Mouse (Mus musculus) adrenal gland, postnatal 14 days (tissue): ENCODE results near the gene Sh3glb2. TPM values are rescaled to one million over a fixed set of nuclear protein-coding genes. Genes with fewer than 3 reads are reported as not detected.
A peak's percentile ranks its signal among the peaks of the same experiment; 100 is the strongest.

Source experiments
- DNase-seq: peaks from one replicate; pipeline ENCODE4 v3.0.0; 2021; ENCODE audit warnings: mixed read lengths
- long read RNA-seq, 2 experiments: library from polyadenylated mRNA; stranded (forward); transcript quantifications; one replicate each; pipeline ENCODE4 v2.0.0; 2021
- total RNA-seq: library from RNA; stranded (reverse); gene quantifications from 2 replicates; pipeline ENCODE4 v1.2.3, GENCODE M21; 2021

Sh3glb2 gene
- 73.2 and 80.6 TPM in 2 replicates for total RNA-seq
- long read RNA-seq, experiment 1, transcript Sh3glb2-201 (11 exons, 1,810 nt), result major isoform, 72 of 146 reads
- long read RNA-seq, experiment 1, partial matches to known transcripts, result 4 of 146 reads
- long read RNA-seq, experiment 1, other reads (novel, unspliced or antisense), result 69 of 146 reads
- long read RNA-seq, experiment 2, transcript Sh3glb2-201 (11 exons, 1,810 nt), result major isoform, 70 of 135 reads
- long read RNA-seq, experiment 2, partial matches to known transcripts, result 10 of 135 reads
- long read RNA-seq, experiment 2, other reads (novel, unspliced or antisense), result 52 of 135 reads

DNA sequence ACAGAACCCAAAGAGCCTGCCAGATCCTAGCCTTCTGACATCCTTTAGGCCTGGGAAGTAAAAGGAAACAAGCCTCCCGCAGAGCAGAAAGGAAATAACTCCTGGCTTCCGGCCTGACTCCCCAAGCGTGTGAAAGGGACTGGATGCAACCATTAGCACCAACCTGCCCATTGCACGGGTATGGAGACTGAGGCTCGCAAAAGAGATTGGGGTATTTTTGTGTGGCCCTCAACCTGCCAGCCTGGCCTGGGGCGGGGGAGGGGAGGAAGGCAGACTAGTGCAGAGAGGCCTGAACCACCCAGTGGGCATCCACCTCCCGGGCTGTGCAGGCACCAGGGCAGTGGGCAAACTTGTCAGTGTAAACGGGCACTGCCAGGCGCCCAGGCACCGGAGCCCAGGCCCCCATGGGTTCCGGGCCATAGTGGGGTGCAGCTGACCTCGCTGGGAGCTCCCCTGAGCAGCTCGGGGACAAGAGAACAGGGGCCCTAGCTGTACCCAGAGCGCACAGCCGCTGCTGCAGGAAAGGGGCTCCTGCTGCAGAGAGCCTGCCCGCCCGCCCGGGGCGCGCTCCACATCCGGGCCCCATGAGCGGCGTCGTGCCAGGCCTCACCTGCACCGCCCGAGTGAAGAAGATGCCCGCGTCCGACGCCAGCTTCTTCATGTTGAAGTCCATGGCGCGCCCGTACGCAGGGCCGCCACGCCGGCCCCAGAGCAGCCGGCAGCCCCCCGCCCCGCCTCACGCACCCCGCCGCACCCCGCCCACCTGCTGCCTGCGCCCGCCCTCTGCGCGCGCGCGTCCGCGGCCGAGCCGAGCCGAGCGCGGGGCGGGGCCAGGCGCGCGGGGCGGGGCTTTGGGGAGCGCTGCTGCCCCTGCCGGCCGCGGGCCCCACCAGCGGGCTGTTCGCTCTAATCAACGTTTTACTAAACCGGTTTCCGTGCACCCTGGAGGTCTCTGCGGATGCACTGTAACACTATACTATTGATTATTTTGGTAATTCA is at the start of gene Sh3glb2:
TSS of gene Sh3glb2 (minus strand) at position 805 of the 999 bp plus-strand sequence.
- peak; percentile 94 for DNase-seq

DNA sequence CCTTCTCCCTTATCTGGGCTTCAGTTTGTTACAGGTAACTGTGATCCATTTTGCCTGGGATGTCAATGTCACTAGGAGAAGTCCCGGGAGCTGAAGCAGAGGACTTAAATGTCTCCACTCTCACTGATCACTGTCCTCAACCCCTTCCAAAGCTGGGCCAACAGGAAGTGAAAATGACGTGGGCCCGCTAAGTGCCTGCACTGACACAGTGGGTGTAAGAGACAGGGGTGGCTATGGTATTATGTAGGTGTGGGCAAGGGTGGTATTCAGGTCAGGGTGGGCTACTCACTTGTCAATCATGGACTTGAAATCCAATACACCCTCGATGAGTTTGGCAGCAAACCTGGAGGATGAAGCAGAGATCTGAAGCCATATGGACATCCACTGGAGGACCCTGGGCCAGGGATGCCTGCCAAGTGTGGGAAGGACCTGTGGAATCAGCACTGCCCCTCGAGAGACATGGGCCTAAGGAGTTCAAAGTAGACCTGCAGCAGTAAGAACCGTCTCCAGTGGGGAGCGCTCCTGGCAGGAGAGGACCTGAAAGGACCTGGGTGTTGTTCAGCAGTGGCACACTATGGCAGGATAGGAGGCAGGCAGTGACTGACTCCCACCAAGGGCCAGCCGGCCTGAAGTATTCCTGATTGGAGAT is 49.4 kb upstream of the Sh3glb2 start:
- no peak for DNase-seq

DNA sequence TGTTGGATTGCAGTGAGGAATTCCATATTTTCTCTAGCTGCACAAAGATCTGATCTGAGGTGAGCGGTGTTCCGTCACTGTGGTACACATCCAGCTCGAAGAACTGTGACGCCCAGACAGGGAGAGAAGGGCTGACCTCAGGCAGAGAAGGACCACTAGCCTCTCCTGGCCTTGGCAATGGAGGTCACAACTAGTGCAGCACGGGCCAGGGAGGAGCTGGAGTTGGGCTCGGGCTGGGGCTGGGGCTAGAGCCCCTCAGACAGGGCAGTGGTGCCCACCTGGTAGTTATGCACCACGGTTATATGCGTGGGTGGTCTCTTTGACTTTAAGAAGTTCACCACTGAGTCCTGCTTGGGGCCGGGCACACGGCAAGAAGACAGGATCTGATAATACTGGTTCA is 48.6 kb upstream of the Sh3glb2 start:
- no peak for DNase-seq

DNA sequence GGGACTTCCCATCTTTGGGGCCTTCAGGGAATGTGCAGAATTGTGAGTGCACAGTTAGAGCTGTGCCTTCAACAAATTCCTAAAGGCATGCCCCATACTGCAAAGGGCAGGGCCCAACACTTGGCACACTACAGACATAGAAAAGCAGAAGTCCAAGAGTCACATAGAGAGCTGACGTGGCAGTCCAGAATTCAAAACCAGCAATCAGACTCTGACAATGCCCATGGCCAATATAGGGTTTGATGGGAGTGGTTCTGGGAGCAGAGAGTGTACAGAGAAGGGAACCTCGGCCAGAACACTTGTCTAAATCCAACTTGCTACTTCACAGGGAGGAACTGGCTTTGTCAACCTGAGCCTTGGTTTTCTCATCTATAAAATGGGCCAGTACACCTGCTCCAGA is 48.1 kb upstream of the Sh3glb2 start:
- DNase-seq, result no peak

DNA sequence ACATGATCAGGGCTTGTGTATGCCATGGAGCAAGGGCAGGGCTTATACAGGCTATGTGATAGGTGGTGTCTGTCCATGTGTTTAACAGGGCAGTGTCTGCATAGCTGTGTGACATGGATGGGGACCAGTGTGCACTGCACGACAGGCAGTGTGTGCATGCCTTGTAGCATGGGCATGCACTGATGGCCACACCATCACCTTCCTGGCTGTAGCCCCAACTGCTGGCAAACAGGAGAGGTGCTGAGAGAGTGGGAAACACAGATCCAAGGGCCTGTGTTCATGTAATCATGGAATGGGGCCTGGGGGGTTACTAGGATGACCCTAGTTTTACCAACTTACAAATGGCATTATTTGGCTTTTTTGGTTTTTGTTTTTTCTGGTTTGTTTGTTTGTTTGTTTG is 44.7 kb upstream of the Sh3glb2 start:
- DNase-seq, result peak; percentile 46

DNA sequence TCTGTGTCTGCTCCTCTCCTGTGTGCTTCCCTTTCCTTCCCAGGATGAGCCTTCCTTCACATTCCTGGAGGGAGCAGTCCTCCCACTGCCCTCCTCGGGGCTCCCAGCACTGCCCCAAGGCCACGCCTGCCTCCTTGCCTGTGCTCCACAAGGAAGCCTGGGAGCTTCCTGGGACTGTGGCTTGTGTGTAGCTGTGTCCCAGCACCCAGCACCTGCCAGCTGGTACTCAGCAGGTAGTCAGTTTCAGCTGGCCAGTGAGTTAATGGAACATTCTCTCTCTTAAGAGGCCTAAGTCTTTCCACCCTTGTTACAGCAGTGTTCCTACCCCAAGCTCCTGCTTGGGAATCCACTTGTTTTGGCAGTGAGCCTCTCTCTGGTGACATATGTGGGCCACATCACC is 43.7 kb upstream of the Sh3glb2 start:
- no peak for DNase-seq

DNA sequence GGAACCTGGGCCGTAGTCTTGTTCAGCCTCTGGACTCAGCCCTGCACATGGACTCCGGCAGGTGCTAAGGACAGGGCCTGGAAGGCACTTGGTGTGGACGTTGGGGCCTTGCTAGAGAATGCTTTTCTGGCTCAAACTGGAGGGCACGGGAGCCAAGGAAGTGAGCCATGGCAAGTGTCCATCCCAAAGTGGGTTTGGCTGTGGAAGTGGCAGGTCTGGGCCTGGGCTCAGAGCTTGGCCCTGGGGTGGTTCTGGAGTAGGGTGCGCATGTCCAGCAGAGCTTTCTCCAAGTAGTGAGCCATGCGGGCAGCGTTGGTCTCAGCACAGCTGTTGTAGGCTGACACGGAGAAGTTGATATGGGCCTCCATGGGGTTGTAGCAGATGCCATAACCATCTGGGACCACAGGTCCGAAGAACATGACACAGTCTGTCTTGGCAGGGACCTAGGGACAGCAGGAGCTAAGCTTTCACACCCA is 43.3 kb upstream of the Sh3glb2 start:
- DNase-seq, result peak; percentile 50

DNA sequence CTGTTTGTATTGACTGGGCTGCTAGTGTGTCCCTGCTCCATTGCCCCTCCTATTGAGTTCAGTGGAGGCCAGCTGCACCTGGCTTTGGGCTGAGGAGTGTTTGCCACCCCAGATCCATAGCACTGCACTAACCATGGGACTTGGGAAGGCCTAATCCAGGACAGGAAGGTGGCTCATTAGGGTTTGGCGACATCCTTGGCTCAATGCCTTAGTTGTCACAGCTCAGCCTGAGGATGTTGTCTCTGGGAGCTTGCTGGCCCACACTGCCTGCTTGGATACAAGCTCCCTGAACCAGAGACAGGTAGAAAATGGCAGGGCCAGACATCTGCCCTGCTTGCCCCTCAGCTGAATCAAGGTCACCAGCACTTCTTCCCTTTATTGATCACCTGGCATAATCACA is 42.4 kb upstream of the Sh3glb2 start:
- DNase-seq, result no peak

DNA sequence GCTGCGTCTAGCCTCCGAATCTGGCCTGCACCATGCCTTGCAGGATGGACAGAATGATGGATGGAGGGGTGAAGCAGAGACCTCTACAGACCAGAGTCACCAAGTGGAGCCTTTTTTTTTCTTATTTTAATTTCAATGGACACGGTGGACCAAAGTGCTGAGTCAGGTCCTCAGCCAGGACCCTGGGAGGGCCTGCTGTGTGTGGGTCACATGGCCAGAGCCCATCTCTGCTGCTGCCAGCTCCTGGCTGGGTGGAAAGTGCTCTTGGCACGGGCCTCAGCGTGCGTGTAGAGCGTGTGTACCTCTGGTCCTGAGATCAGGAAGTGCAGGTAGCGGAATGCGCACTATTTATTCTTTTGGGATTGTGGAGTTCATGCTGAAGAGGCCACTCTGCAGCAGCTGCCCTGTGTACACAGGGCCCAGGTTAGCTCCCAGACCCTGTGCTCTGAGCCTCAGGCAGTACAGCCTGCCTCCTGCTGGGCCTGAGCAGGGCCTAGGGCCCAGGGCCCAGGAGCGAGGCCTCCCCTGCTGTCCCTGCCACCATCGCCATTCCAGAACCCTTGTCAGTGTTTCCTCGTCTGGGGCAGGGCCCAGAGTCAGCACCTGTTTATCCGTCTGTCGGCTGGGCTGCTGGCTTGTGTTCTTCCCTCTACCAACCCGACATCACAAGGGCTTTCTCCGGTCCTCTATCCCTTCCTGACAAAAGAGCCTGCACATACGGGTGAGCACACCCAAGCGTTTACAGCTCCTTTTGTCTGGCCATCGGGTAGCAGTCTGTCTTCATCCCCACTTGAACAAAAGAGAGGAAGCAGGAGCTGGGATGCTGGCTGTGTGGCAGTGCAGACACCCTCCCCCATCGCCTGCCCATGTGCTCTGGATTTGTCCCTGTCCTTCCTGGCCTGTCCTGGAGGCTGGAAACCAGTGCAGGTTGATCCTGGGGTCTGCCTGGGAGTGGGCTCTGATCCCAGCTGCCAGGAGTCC is 40.3 kb upstream of the Sh3glb2 start:
- no peak for DNase-seq

DNA sequence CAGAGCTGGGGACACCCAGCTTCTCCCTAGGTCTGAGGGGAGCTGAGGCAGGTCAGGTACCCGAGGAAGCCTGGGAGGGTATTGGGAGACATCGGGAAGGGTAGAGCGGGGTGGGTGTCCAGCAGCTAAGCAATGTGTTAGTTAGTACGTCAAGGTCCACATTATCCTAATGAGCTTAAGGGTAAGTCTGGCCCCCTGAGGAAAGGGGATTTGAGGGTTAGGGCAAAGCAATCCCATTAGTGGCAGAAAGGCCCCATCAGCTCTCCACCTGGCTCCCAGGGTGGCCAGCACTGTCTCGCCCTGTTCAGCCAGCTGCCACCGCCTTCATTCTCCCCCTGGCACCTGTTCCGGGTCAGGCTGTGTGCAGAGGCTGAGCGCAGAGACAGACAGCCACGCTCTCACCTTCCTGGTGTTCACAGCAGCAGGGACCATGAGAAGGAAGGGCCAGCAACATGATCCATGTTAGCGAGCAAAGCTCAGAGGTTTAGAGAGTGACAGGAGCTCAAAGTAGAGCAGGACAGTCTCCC is 38.9 kb upstream of the Sh3glb2 start:
- DNase-seq, result no peak

DNA sequence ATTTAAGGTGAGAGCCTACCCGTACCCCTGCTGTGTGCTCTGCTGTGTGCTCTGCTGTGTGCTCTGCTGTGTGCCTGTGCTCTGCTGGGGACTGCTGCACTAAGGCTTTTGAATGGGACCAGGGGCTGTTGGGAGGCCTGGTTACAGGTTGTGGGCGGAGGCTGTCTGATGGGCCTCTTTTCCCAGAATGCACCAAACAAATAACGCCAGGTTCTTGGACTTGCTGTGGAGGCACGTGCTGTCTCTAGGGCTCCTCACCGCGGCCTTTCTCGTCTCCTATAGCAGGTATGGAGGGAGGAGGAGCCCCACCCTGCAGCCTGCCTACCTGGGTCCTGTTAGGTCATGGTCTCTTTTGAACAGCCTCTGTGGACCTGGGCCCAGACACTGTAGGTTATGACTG is 37.1 kb upstream of the Sh3glb2 start:
- DNase-seq, result no peak

DNA sequence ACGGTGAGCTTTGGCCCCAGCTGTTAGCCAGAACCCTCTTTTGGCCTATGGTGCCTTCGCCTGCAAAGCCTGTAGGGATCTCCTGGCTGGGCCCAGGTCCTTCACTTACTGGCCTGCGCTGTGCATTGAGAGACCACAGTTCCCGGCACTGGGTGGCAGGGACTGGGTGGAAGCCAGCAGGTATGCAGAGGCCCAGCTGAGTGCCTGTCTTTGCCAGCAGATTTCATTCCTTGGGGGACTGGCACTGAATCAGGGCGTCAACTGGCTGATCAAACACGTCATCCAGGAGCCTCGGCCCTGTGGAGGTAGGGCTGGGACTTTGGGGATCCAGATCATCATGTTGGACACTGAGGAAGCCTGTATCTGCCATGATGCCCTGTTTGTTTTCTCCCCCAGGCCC is 36.6 kb upstream of the Sh3glb2 start:
- no peak for DNase-seq

DNA sequence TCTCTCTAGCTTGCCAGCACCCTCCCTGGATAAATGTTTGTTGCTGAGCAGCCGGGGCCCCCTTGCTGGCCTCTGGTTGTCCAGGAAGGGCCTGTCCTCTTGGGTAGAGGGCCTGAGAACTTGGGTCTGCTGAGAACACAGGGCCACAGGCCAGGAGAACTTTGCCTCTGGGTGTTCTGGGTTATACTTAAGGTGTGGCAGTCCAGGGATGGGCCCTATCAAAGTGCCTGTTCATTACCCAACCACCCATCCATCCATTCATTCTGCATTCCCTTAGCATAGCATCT is 34.2 kb upstream of the Sh3glb2 start:
- no peak for DNase-seq

DNA sequence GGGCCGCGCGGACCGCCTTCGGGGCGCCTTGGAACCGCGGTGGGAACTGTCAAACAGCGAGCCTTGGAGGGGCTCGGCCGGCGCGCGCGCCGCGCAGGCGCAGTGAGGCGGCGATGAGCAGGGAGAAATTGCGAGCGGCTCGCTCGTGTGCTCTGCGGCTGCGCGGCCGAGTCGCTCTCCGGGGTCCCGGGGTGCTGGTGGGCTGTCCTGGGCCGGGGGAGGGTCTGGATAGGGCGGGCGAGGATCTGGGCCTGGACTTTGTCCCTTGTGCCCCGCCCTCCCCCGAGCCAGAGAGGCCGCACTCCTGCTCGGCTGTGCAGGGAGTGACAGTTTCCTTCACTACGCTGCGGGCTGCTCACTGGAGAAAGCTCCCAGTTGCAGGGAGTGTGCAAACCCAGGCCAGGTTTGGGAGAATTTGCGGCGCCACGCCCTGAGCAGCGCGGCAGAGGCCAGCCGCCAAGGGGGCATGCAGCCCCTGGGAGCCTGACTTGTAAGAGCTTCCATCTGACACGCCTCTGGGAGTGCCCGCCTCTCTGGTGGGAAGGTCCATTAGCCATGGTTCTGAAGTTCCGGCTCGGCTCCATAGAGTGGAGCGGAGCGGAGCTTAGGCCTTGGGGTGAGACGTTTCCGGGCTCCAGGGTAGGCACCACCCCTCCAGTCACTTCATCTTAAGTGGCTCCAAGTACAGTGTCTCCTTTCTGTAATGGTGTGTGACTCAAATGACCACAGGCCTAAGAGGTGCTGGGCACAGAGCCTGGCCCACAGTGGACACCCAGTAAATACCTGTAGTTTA is 33.6 kb upstream of the Sh3glb2 start:
- peak; percentile 87 for DNase-seq

DNA sequence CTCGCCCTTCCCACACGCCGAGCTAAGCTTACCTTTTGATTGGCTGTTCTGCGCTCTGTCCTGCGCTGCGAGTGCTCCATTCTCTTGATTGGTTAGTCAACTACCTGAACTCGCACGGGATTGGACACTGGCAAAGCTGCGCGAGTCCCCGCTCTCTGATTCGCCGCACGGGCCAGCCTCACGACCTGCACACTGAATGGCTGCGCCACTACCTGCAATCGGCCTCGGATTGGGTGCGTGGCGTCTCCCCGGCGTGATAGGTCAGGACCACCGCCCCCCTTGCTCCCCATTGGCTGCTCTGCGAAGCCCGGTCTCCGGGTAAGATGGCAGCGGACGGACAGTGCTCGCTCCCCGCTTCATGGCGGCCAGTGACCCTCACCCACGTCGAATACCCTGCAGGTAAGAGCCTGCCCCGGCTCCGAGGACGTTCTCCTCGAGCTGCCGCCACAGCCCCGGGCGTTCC is 33.0 kb upstream of the Sh3glb2 start, which contains the start of gene Dolpp1:
TSS of gene Dolpp1 (plus strand) at position 141 of the 463 bp plus-strand sequence.
- DNase-seq, result peak; percentile 99

DNA sequence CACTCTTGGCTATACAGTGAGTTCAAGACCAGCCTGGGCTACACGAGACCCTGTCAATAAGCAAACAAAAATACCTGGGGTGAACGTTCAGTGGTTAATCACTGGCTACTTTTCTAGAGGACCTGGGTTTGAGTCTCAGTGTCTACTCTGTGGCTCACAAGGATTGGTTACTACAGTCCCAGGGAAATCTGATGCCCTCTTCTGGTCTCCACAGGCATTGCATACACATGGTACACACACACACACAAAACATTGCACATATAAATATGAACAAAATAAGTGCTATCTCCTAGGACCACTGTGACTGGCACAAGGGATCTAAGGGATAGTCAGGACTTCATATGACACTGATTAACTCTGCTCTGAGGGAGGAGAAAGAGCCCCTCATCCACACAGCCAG is 29.9 kb upstream of the Sh3glb2 start:
- DNase-seq, result no peak

DNA sequence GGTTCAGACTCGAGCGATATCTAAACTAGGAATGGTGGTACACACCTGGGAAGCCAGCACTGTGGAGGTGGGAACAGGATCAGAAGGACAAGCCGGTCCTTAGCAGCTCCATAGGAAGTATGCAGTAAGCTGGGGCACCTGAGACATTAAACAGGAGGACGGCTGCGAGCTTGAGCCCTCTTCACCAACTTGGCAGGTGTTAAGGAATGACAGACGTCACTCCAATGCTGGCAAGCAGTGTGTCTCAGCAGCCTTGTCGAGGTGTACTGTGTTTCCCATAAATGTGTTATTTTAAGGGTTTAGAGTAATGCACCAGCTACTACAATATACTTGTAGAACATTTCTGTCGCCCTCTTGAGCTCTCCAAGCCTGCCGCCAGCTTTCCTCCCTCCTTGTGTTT is 27.8 kb upstream of the Sh3glb2 start:
- DNase-seq, result no peak

DNA sequence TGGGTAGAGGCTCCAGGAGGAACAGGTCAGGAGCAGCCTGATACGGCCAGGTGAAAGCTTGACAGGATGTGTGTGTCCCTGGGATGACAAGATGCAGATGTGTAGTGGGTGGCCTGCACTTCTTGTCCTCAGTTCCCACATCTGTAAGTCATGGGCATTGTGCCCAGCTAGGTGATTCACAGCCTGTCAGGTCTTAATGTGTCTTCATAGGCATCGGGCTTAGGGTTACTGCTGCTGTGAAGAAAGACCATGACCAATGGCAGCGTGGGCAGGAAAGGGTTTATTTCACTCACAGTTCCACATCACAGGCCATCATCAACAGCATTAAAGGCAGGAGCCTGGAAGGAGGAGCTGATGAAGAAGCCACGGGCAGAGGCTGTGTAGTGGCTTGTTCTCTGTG is 26.5 kb upstream of the Sh3glb2 start:
- no peak for DNase-seq

DNA sequence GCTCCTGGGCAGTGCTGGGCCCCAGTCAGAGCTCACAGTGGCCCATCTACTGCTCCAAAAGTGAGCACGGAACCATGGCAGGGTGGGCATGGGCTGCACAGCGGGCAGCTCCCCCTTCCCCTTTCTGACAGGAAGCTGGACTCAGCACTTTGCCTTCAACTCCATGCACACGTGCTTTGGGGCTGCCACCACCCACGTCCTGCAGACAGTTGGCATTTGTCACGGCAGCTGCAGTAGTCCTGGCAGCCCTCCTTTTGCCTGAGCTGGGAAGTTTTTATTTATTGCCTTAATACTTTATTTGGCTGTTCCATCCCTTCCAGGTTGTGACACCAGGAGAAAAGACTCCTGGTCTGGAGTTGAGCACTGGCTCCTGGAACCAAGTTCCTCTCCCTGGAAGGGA is 25.7 kb upstream of the Sh3glb2 start:
- no peak for DNase-seq

DNA sequence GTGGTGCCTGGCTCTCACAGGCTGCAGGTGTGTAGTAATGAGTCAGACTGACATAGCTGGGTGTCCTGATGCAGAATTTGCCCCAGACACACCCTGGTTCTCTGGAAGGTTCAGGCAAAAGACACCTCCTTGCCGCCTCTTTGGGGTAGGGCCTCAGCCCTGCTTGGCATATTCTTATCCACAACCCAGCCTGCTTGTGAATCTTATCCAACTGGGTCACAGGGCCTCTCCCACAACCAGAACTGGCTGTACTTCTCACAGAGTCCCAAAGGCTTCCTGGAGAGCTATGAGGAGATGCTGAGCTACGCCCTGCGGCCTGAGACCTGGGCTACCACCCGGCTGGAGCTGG is 22.2 kb upstream of the Sh3glb2 start:
- peak; percentile 62 for DNase-seq
